Mouse (Mus musculus) C2C12 (cell line): ENCODE results near the gene Mkrn2os. TPM values are rescaled to one million over a fixed set of nuclear protein-coding genes. Genes with fewer than 3 reads are reported as not detected.

Experiments
- H3K27me3 ChIP-seq: one replicate; pipeline ENCODE4 v1.6.1; 2011; ENCODE audit not compliant: control insufficient read depth, insufficient read depth, insufficient read length
- H3K36me3 ChIP-seq: one replicate; pipeline ENCODE4 v1.6.1; 2011; ENCODE audit not compliant: control insufficient read depth, insufficient read depth
- H3K4me3 ChIP-seq: one replicate; pipeline ENCODE4 v1.5.1; 2011; ENCODE audit warnings: mild to moderate bottlenecking, control low read depth; ENCODE audit not compliant: poor library complexity, insufficient read depth, severe bottlenecking
- H3K79me2 ChIP-seq: one replicate; pipeline ENCODE4 v1.6.1; 2011; ENCODE audit not compliant: control insufficient read depth, insufficient read depth
- H3K79me3 ChIP-seq: one replicate; pipeline ENCODE4 v1.6.1; 2011; ENCODE audit warnings: low read depth, control low read depth
- H3ac ChIP-seq: one replicate; pipeline ENCODE3; 2011; ENCODE audit warnings: low read depth; ENCODE audit not compliant: control insufficient read depth, insufficient read length
- CEBPB ChIP-seq: IDR thresholded peaks from one replicate; pipeline ENCODE4 v1.6.1; 2011; ENCODE audit warnings: low read depth, mild to moderate bottlenecking, control low read depth, moderate library complexity
- CTCF ChIP-seq: IDR thresholded peaks from one replicate; pipeline ENCODE4 v1.5.1; 2011; ENCODE audit not compliant: control insufficient read depth, insufficient read depth, insufficient read length
- FOSL1 ChIP-seq: IDR thresholded peaks from one replicate; pipeline ENCODE4 v1.8.0; 2011; ENCODE audit warnings: mild to moderate bottlenecking, low read length; ENCODE audit not compliant: poor library complexity, insufficient read depth, severe bottlenecking
- MAX ChIP-seq: IDR thresholded peaks from one replicate; pipeline ENCODE4 v1.6.1; 2011; ENCODE audit warnings: mild to moderate bottlenecking, control low read depth
- MYOD1 ChIP-seq: IDR thresholded peaks from one replicate; pipeline ENCODE4 v1.6.1; 2011; ENCODE audit warnings: low read depth; ENCODE audit not compliant: control insufficient read depth, insufficient read length
- MYOG ChIP-seq: IDR thresholded peaks from one replicate; pipeline ENCODE4 v1.6.1; 2011; ENCODE audit not compliant: control insufficient read depth, insufficient read length; ENCODE audit errors: extremely low read depth
- USF1 ChIP-seq: IDR thresholded peaks from one replicate; pipeline ENCODE4 v1.6.1; 2011; ENCODE audit warnings: low read depth, mild to moderate bottlenecking, control low read depth, moderate library complexity
- polyA plus RNA-seq: library from polyadenylated mRNA; unstranded; fragments of >200 nt; fragmentation: generic; extraction: Trizol; gene quantifications from one replicate; pipeline ENCODE4 v1.2.1, GENCODE M21; 2012; ENCODE audit warnings: missing spikeins

Mkrn2os gene
- polyA plus RNA-seq, 1 experiment = 0.01 TPM

DNA sequence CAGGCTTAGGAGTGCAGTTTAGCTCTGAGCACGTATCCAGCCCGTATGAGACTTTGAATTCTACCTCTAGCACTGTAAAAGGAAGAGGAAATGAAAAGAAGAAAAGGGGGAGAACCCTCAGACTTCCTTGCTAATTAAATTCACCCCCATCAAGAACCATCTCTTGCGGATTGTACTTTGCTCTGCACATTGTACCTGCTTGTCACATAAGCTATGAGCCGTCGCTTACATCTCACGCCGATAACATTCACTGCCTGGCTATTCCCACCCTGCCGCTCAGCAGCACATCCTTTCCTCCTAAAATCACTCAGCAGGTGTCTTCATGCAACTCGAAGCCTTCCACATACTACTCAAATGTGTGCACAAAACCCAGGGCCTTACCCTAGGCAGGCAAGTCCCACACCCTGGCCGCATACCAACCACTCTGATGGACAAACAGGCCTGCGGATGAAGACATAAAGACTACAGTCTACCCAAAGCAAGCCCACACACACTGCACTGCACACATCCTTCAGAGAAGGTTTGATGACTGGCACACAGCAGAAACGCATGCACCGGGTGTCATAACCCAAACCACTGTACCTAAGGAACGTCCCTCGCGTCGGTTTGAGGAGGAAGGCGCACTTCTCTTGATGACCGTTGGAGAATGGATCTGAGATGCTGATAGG, 550 bp downstream of the Mkrn2os start:
- Histone ChIP-seq H3K79me2 (no peaks in the 10 kb centered on the region), H3K27me3 (peaks cover 3% of the 10 kb centered on the region), H3K79me3 (no peaks in the 10 kb centered on the region), H3K36me3 (no peaks in the 10 kb centered on the region), H3ac (no peak overlapping the region), H3K4me3 (no peak overlapping the region)
- no peak for TF ChIP-seq FOSL1
- TF ChIP-seq CTCF = no peak
- TF ChIP-seq MYOG = no peak
- no peak for TF ChIP-seq MAX
- no peak for TF ChIP-seq USF1
- TF ChIP-seq MYOD1 = no peak
- TF ChIP-seq CEBPB = no peak

DNA sequence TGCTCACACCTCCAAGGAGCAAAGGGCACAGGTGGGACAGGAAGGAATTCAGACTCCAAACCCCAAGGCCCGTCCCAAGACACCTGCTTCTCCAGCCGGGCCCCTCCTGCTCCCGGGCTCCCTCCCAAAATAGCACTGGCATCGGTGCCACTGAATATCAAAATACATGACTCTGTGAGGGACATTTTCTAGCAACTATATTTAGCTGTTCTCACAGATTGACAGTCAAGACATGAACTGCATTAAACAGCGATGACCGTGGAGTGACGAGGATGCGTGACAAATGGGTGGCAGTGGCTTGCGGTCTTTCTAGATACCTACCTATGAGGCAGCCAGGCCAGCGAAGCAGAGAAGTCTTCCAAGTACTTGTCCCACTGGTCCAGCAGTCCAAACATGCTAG, 6.1 kb downstream of the Mkrn2os start:
- Histone ChIP-seq H3K79me2 (no peaks in the 10 kb centered on the region), H3ac (no peak overlapping the region), H3K36me3 (no peaks in the 10 kb centered on the region), H3K4me3 (no peak overlapping the region), H3K79me3 (no peaks in the 10 kb centered on the region), H3K27me3 (no peaks in the 10 kb centered on the region)
- no peak for TF ChIP-seq MYOG
- no peak for TF ChIP-seq FOSL1
- no peak for TF ChIP-seq CEBPB
- no peak for TF ChIP-seq CTCF
- TF ChIP-seq MAX = no peak
- no peak for TF ChIP-seq USF1
- TF ChIP-seq MYOD1 = no peak

DNA sequence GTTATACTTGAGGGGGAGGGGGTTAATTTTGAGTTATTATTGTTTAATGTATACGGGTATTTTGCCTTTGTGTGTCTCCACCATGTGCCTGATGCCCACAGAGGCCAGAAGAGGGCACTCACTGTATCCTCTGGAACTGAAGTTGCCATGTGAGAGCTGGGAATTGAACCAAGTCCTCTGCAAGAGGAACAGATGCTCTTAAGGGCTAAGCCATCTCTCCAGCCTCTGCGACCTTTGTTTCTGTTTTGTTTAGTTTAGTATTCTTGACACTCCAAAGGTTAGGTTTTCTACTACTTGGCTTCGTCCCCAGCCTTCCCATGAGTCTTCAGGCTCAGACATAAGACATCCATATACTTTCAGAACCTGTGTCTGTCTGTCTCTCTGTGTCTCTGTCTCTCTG, 8.2 kb downstream of the Mkrn2os start:
- no peaks in the 10 kb centered on the region for H3K79me3 ChIP-seq
- no peak overlapping the region for H3ac ChIP-seq
- no peaks in the 10 kb centered on the region for H3K79me2 ChIP-seq
- no peaks in the 10 kb centered on the region for H3K27me3 ChIP-seq
- H3K36me3 ChIP-seq = no peaks in the 10 kb centered on the region
- no peak overlapping the region for H3K4me3 ChIP-seq
- TF ChIP-seq MAX (no peak), MYOD1 (no peak), CTCF (no peak), USF1 (no peak)

DNA sequence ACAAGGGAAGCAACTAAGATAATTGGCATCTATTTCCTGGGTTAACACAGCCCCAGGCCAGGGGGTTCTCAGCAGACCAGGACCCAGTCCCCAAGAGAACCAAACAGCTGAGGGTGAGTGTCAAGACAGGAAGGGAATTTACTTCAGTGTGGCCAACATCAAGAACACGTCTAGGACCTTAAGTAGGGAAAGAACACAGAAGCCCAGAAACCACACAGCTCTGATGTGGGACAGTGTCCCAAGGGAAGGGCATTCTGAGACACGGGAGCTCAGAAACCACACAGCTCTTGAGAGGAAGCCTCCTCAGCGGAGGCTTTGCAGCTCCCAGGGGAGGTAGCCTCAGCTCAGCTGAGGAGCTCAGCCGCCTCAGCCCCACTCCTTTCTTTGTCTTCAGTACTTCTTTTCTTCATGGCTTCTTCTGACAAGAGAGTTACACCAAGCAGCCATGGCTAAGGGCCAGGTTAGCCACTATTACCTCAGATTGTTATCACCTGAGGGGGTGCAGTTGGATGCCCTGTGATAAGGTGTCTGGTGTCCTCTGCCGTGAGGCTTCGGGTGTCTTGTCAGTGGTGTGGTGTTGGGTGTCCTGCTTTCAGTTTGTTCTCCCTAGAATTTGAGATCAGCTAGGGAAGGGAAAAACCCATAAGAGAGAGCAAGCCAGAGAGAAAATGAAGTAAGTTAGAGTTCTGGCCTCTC, 8.8 kb downstream of the Mkrn2os start:
- no peaks in the 10 kb centered on the region for H3K79me3 ChIP-seq
- H3K79me2 ChIP-seq = no peaks in the 10 kb centered on the region
- H3ac ChIP-seq = no peak overlapping the region
- no peaks in the 10 kb centered on the region for H3K36me3 ChIP-seq
- no peak for TF ChIP-seq MAX
- TF ChIP-seq CTCF = no peak
- no peak for TF ChIP-seq CEBPB
- TF ChIP-seq FOSL1 = no peak
- TF ChIP-seq MYOD1 = no peak
- TF ChIP-seq USF1 = no peak
- TF ChIP-seq MYOG = no peak
- H3K4me3 ChIP-seq = no peak overlapping the region
- no peaks in the 10 kb centered on the region for H3K27me3 ChIP-seq

DNA sequence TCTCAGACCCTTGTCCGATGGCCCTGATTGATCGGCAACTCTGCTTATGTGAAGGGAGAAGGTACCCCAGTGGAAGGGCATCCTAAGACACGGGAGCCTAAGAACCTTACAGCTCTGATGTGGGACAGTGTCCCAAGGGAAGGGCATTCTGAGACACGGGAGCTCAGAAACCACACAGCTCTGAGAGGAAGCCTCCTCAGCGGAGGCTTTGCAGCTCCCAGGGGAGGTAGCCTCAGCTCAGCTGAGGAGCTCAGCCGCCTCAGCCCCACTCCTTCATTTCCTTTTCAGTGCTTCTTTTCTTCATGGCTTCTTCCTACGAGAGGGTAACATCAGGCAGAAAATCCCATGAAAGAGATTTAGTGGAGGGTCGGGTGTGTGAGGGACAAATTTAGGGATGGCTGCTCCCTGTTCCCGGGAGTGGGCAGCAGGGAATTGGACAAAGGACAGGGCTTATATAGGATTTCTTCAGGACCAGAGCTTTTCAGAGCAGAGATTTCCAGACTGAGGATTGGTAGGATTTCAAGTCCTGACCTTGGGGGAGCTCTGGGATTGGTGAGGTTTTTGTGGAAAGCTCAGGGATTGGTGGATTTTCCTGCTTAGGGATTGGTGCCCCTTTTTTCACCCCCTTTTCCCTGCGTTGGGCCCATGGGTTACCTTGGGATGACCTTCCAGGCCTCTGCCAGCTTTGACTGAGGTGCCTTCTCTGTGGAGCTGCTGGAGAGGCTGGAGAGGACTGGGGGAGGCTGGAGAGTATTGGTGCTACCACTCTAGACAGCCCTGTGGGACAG, 9.9 kb downstream of the Mkrn2os start:
- no peak overlapping the region for H3ac ChIP-seq
- no peak for TF ChIP-seq MAX
- TF ChIP-seq MYOD1 = no peak
- no peak for TF ChIP-seq MYOG
- no peak for TF ChIP-seq FOSL1
- TF ChIP-seq USF1 = no peak
- TF ChIP-seq CEBPB = no peak
- TF ChIP-seq CTCF = no peak
- H3K79me3 ChIP-seq = no peaks in the 10 kb centered on the region
- no peaks in the 10 kb centered on the region for H3K79me2 ChIP-seq
- no peaks in the 10 kb centered on the region for H3K27me3 ChIP-seq
- H3K36me3 ChIP-seq = peaks cover 7% of the 10 kb centered on the region
- H3K4me3 ChIP-seq = no peak overlapping the region
